Mouse (Mus musculus): ENCODE measurements around the gene Foxe1. TPM values are rescaled to one million over a fixed set of nuclear protein-coding genes. Genes with fewer than 3 reads are reported as not detected.

Gene Foxe1
- polyA plus RNA-seq, 1 experiment: 0.28 TPM

DNA sequence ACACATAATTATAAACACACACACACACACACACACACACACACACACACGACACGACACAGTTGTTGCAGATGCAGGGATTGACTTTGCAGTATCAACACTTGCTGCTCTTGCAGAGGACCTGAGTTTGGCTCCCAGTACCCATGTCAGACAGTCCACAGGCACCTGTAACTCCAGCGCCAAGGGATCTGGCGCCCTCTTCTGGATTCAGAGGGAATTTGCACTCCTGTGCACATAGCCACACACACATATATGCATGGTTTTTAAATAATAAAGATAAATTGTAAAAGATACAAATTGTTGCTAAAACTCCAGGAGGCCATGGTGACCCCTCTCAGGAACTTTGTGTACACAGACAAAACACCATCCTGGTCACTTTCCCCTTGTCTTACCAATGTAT is 25.7 kb downstream of the Foxe1 start:
- Histone ChIP-seq H3K27ac (ENCODE audit: control insufficient read depth, insufficient read depth, low read length) (no peak overlapping the region), H3K27me3 (ENCODE audit: control insufficient read depth, insufficient read depth, low read length) (no peaks in the 10 kb centered on the region; the same call in 1 of the 2 replicates), H3K4me3 (ENCODE audit: control insufficient read depth, insufficient read depth, low read length) (no peak overlapping the region), H3K4me1 (replicated peaks; ENCODE audit: control insufficient read depth, insufficient read depth, low read length) (no peaks in the 10 kb centered on the region), H3K36me3 (ENCODE audit: control insufficient read depth, insufficient read depth, low read length) (no peaks in the 10 kb centered on the region)
- no peak for TF ChIP-seq POLR2A (IDR thresholded peaks at IDR 0.05; ENCODE audit: control insufficient read depth, extremely low read depth, insufficient read depth, low read length, poor library complexity)
- TF ChIP-seq CTCF (IDR thresholded peaks at IDR 0.05; ENCODE audit: borderline replicate concordance, control insufficient read depth, extremely low read depth, insufficient read depth, low read length, poor library complexity): no peak
- WGBS: 67% methylated on average over 4 of the region's 4 CpGs
- DNase-seq: no peak

DNA sequence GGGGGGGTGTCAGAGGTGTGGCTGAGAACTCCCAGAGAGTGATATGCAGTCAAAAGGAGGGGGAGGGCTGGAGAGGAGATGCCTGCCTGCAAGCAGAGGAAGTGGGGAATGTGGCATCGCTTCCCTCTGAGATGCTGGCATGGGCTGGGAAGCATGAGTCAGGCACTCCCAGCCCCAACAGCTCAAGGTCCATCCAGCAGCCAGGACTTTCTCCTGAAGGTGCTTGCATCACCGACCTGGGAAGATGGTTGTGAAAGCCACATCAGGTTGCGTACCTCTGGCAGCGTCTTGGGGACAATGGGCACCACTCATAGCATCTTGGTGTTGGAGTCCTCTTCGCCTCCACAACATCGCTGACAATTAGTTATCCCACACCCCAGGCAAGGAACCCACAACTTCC is 27.0 kb downstream of the Foxe1 start:
- H3K27ac ChIP-seq (ENCODE audit: control insufficient read depth, insufficient read depth, low read length): no peak overlapping the region
- no peaks in the 10 kb centered on the region; the same call in 1 of the 2 replicates for H3K27me3 ChIP-seq (ENCODE audit: control insufficient read depth, insufficient read depth, low read length)
- TF ChIP-seq POLR2A (IDR thresholded peaks at IDR 0.05; ENCODE audit: control insufficient read depth, extremely low read depth, insufficient read depth, low read length, poor library complexity) (no peak), CTCF (IDR thresholded peaks at IDR 0.05; ENCODE audit: borderline replicate concordance, control insufficient read depth, extremely low read depth, insufficient read depth, low read length, poor library complexity) (no peak)
- 49% methylated on average over 6 of the region's 6 CpGs for WGBS
- no peak for DNase-seq
- no peak overlapping the region for H3K4me3 ChIP-seq (ENCODE audit: control insufficient read depth, insufficient read depth, low read length)
- H3K36me3 ChIP-seq (ENCODE audit: control insufficient read depth, insufficient read depth, low read length): no peaks in the 10 kb centered on the region
- peaks cover 3% of the 10 kb centered on the region for H3K4me1 ChIP-seq (replicated peaks; ENCODE audit: control insufficient read depth, insufficient read depth, low read length)

DNA sequence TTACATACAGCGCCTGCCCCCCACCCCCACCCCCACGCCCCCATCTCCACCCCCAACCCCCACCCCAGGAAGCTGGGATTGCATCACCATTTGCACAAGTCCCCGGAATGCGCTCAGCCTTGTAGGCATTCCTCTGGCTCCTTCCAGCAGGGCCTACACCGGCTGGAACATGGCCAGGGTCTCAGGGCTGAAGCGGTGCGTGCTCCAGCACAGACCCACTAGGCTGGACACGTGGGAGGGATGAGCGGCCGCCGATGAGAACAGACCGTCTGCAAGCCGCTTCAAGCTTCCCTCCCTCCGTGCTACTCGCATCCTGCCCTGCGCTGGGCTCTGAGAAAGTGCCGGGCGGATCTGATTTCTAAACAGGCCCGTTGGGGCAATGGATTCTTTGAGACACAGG is 27.6 kb downstream of the Foxe1 start:
- peaks cover 3% of the 10 kb centered on the region for H3K4me1 ChIP-seq (replicated peaks; ENCODE audit: control insufficient read depth, insufficient read depth, low read length)
- DNase-seq: no peak
- 13% methylated on average over 18 of the region's 19 CpGs for WGBS
- H3K4me3 ChIP-seq (ENCODE audit: control insufficient read depth, insufficient read depth, low read length): no peak overlapping the region
- TF ChIP-seq CTCF (IDR thresholded peaks at IDR 0.05; ENCODE audit: borderline replicate concordance, control insufficient read depth, extremely low read depth, insufficient read depth, low read length, poor library complexity) (no peak), POLR2A (IDR thresholded peaks at IDR 0.05; ENCODE audit: control insufficient read depth, extremely low read depth, insufficient read depth, low read length, poor library complexity) (no peak)
- H3K36me3 ChIP-seq (ENCODE audit: control insufficient read depth, insufficient read depth, low read length): no peaks in the 10 kb centered on the region; the same call in 1 of the 2 replicates
- no peak overlapping the region for H3K27ac ChIP-seq (ENCODE audit: control insufficient read depth, insufficient read depth, low read length)
- no peaks in the 10 kb centered on the region; the same call in 1 of the 2 replicates for H3K27me3 ChIP-seq (ENCODE audit: control insufficient read depth, insufficient read depth, low read length)

DNA sequence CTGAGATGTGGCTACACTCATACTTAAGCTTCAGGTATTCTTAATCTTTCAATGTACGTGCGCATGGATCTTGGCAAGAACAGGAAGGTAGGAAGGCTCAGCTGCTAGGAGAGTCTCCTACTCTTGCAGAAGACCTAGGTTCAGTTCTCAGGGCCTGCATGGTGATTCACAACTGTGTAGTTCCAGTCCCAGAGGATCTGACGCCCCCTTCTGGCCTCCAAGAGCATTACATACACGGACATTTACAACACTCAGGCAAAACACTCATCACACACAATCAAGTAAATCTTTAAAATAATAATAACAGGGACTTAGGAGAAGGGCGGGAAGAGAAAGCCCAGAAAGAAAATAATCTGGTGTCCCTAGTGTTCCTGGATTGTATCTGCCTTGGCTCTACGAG is 31.0 kb downstream of the Foxe1 start:
- no peak overlapping the region for H3K4me3 ChIP-seq (ENCODE audit: control insufficient read depth, insufficient read depth, low read length)
- H3K27ac ChIP-seq (ENCODE audit: control insufficient read depth, insufficient read depth, low read length): no peak overlapping the region
- TF ChIP-seq CTCF (IDR thresholded peaks at IDR 0.05; ENCODE audit: borderline replicate concordance, control insufficient read depth, extremely low read depth, insufficient read depth, low read length, poor library complexity) (no peak), POLR2A (IDR thresholded peaks at IDR 0.05; ENCODE audit: control insufficient read depth, extremely low read depth, insufficient read depth, low read length, poor library complexity) (no peak)
- WGBS: 66% methylated on average over 6 of the region's 6 CpGs
- DNase-seq: peak; percentile 37
- no peaks in the 10 kb centered on the region; the same call in 1 of the 2 replicates for H3K27me3 ChIP-seq (ENCODE audit: control insufficient read depth, insufficient read depth, low read length)
- peaks cover 3% of the 10 kb centered on the region for H3K4me1 ChIP-seq (replicated peaks; ENCODE audit: control insufficient read depth, insufficient read depth, low read length)
- H3K36me3 ChIP-seq (ENCODE audit: control insufficient read depth, insufficient read depth, low read length): peaks cover 19% of the 10 kb centered on the region

DNA sequence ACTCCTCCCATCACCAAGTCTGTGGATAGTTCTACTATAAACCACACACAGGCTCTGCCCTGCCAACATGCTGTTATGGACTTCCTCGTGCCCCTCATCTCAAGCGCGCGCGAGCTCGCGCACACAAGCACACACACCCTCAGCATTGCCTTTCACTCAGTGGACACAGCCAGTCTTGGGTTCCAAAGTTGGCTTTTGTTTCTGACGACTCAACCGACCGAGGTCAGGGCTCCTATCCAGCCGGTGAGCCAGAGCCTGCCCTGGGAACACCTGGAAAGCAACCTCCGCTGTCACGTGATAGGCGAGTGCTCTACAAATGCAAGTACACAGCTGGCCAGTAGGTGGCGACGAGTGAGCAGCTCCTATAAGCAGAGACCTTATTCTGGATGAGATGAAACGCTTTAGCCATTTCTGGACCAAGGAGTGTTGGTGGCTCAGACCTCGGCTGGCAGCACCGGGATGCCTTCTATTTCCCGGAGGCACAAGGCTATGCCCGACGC is 31.5 kb downstream of the Foxe1 start:
- peak; percentile 91 for TF ChIP-seq CTCF (IDR thresholded peaks at IDR 0.05; ENCODE audit: borderline replicate concordance, control insufficient read depth, extremely low read depth, insufficient read depth, low read length, poor library complexity)
- no peak for TF ChIP-seq POLR2A (IDR thresholded peaks at IDR 0.05; ENCODE audit: control insufficient read depth, extremely low read depth, insufficient read depth, low read length, poor library complexity)
- 35% methylated on average over 22 of the region's 22 CpGs for WGBS
- peaks cover 3% of the 10 kb centered on the region for H3K4me1 ChIP-seq (replicated peaks; ENCODE audit: control insufficient read depth, insufficient read depth, low read length)
- peak overlapping the region; percentile 34 for H3K4me3 ChIP-seq (ENCODE audit: control insufficient read depth, insufficient read depth, low read length)
- no peak overlapping the region for H3K27ac ChIP-seq (ENCODE audit: control insufficient read depth, insufficient read depth, low read length)
- peaks cover 21% of the 10 kb centered on the region for H3K36me3 ChIP-seq (ENCODE audit: control insufficient read depth, insufficient read depth, low read length)
- DNase-seq: peak; percentile 78
- H3K27me3 ChIP-seq (ENCODE audit: control insufficient read depth, insufficient read depth, low read length): no peaks in the 10 kb centered on the region; the same call in 1 of the 2 replicates

DNA sequence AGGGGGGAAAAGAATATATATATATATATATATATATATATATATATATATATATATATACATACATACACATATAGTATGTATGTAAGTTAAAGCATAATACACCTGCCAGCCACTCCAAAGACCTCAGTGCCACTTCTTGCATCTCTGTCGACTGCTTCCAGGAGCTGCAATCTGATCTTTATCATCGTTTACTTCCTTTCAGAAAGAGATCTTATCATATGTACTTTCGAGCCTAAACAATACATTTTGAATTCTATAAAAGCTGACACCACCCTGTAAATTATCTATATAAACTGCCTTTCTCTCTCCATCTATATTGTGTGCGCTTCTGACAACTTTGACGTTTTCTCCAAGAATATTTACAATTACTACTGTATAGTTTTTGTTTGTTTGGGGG is 45.1 kb downstream of the Foxe1 start:
- Histone ChIP-seq H3K27ac (ENCODE audit: control insufficient read depth, insufficient read depth, low read length) (no peak overlapping the region), H3K36me3 (ENCODE audit: control insufficient read depth, insufficient read depth, low read length) (peaks cover 21% of the 10 kb centered on the region), H3K4me1 (replicated peaks; ENCODE audit: control insufficient read depth, insufficient read depth, low read length) (no peaks in the 10 kb centered on the region), H3K4me3 (ENCODE audit: control insufficient read depth, insufficient read depth, low read length) (peak overlapping the region; percentile 85; the same call in 1 of the 2 replicates), H3K27me3 (ENCODE audit: control insufficient read depth, insufficient read depth, low read length) (no peaks in the 10 kb centered on the region)
- TF ChIP-seq POLR2A (IDR thresholded peaks at IDR 0.05; ENCODE audit: control insufficient read depth, extremely low read depth, insufficient read depth, low read length, poor library complexity) (no peak), CTCF (IDR thresholded peaks at IDR 0.05; ENCODE audit: borderline replicate concordance, control insufficient read depth, extremely low read depth, insufficient read depth, low read length, poor library complexity) (no peak)
- WGBS: under 1% methylated on average over 5 of the region's 5 CpGs
- DNase-seq: no peak

All from thymus, adult 2 months (tissue).